Comparison of ENCODE assay signal across 7 mouse cellular contexts in genomic region chr6:88123858-88124261, GRCm38 (mm10). TPM values are rescaled to one million over a fixed set of nuclear protein-coding genes. Genes with fewer than 3 reads are reported as not detected.
DNase-seq lines count a peak whose midpoint lies in the region; ATAC-seq and TF ChIP-seq lines count a peak whose summit lies in the region.

No protein-coding gene starts in this region.

- H3K4me3 ChIP-seq in bone marrow, adult 2 months (replicated peaks; ENCODE audit: control insufficient read depth, low read depth, low read length): no peak overlapping the region
- no peak overlapping the region for H3K4me3 ChIP-seq in intestine, embryonic 15.5 days (replicated peaks)
- H3K4me3 ChIP-seq in limb, embryonic 15.5 days: peak overlapping the region; percentile 8; the same call in 1 of the 2 replicates
- no peak overlapping the region for H3K4me3 ChIP-seq in midbrain, embryonic 14.5 days (replicated peaks; ENCODE audit: low read depth, low read length)

- no peak for TF ChIP-seq POLR2A in bone marrow, adult 2 months (IDR thresholded peaks at IDR 0.05; ENCODE audit: borderline replicate concordance, control insufficient read depth, low read depth, low read length)

- no peaks in the 10 kb centered on the region for H3K36me3 ChIP-seq in intestine, embryonic 15.5 days
- no peaks in the 10 kb centered on the region for H3K36me3 ChIP-seq in limb, embryonic 15.5 days
- no peaks in the 10 kb centered on the region for H3K36me3 ChIP-seq in midbrain, embryonic 14.5 days (ENCODE audit: control insufficient read depth, insufficient read depth, low read length)

- peak overlapping the region; percentile 51; the same call in 1 of the 2 replicates for H3K27ac ChIP-seq in bone marrow, adult 2 months (ENCODE audit: control insufficient read depth, insufficient read depth, low read depth, low read length, poor library complexity)
- H3K27ac ChIP-seq in intestine, embryonic 15.5 days: no peak overlapping the region
- 0 out of 2 replicates have a peak overlapping the region, but pooled peaks have one; percentile 22 for H3K27ac ChIP-seq in limb, embryonic 15.5 days
- H3K27ac ChIP-seq in midbrain, embryonic 14.5 days (replicated peaks; ENCODE audit: low read depth, low read length): no peak overlapping the region

- H3K27me3 ChIP-seq in intestine, embryonic 15.5 days (replicated peaks): no peaks in the 10 kb centered on the region
- H3K27me3 ChIP-seq in limb, embryonic 15.5 days: no peaks in the 10 kb centered on the region
- H3K27me3 ChIP-seq in midbrain, embryonic 14.5 days (ENCODE audit: control insufficient read depth, insufficient read depth, low read length): no peaks in the 10 kb centered on the region

- TF ChIP-seq CTCF in bone marrow, adult 2 months (IDR thresholded peaks at IDR 0.05; ENCODE audit: control insufficient read depth, insufficient read depth, low read length): peak; percentile 51; the same call in 1 of the 2 replicates

- H3K9ac ChIP-seq in intestine, embryonic 15.5 days: no peak overlapping the region
- no peak overlapping the region for H3K9ac ChIP-seq in limb, embryonic 15.5 days
- H3K9ac ChIP-seq in midbrain, embryonic 14.5 days (replicated peaks; ENCODE audit: low read length): no peak overlapping the region

- WGBS in bone marrow, adult 2 months: 5% methylated on average over 9 of the region's 9 CpGs
- WGBS in intestine, embryonic 15.5 days: 3% methylated on average over 9 of the region's 9 CpGs
- WGBS in limb, embryonic 15.5 days: 2% methylated on average over 9 of the region's 9 CpGs
- 2% methylated on average over 9 of the region's 9 CpGs for WGBS in midbrain, embryonic 14.5 days

- no peaks in the 10 kb centered on the region for H3K9me3 ChIP-seq in intestine, embryonic 15.5 days
- no peaks in the 10 kb centered on the region for H3K9me3 ChIP-seq in limb, embryonic 15.5 days
- H3K9me3 ChIP-seq in midbrain, embryonic 14.5 days (ENCODE audit: control insufficient read depth, low read length): no peaks in the 10 kb centered on the region

- ATAC-seq in intestine, embryonic 15.5 days: peak; percentile 97
- peak; percentile 74 for ATAC-seq in limb, embryonic 15.5 days (ENCODE audit: insufficient number of reproducible peaks, low FRiP score, low TSS enrichment, low read depth)
- ATAC-seq in midbrain, embryonic 14.5 days (ENCODE audit: low FRiP score, low TSS enrichment): peak; percentile 60; the same call in 1 of the 2 replicates

- H3K4me2 ChIP-seq in intestine, embryonic 15.5 days (replicated peaks): peak overlapping the region; percentile 47
- peak overlapping the region; percentile 36 for H3K4me2 ChIP-seq in limb, embryonic 15.5 days
- peak overlapping the region; percentile 35 for H3K4me2 ChIP-seq in midbrain, embryonic 14.5 days (ENCODE audit: low read length)

- H3K4me1 ChIP-seq in bone marrow, adult 2 months (ENCODE audit: control insufficient read depth, insufficient read depth, low read length): peaks cover 3% of the 10 kb centered on the region
- peaks cover 12% of the 10 kb centered on the region; the same call in 1 of the 2 replicates for H3K4me1 ChIP-seq in intestine, embryonic 15.5 days (replicated peaks)
- H3K4me1 ChIP-seq in limb, embryonic 15.5 days: peaks cover 17% of the 10 kb centered on the region
- H3K4me1 ChIP-seq in midbrain, embryonic 14.5 days (ENCODE audit: control insufficient read depth, insufficient read depth, low read length): no peaks in the 10 kb centered on the region

- peak; percentile 86 for DNase-seq in MN1 (ENCODE audit: low spot score)
- DNase-seq in frontal cortex, postnatal 36 days (ENCODE audit: low spot score in 2 of 2): peak; percentile 35 to 47
- peak; percentile 80 for DNase-seq in midbrain, embryonic 14.5 days
- peak; percentile 72 to 75 for DNase-seq in urinary bladder, postnatal 4 days (ENCODE audit: low spot score in 2 of 2)

RNA-seq across cellular contexts. Expression of gene Rpn1, which starts 39.6 kb away (rescaled TPM):
- polyA plus RNA-seq in bone marrow, adult 2 months (2011; ENCODE audit: insufficient read depth, insufficient read length, low replicate concordance, missing spikeins): 32.1 and 38.7 TPM in 2 replicates
- polyA plus RNA-seq in intestine, embryonic 15.5 days (2015; fragmentation: Nextera tagmentation; extraction: Ambion mirVana): 423 and 425 TPM in 2 replicates
- polyA plus RNA-seq in limb, embryonic 15.5 days (2015; fragmentation: Nextera tagmentation; extraction: Ambion mirVana): 424 and 437 TPM in 2 replicates
- polyA plus RNA-seq in midbrain, embryonic 14.5 days (2014; fragmentation: Nextera tagmentation; extraction: Ambion mirVana): 251 and 290 TPM in 2 replicates

Comparison
In these comparisons a context has a peak if more than half of its experiments do, and no peak if none do; other contexts are left out.
1. H3K27ac ChIP-seq: peak in bone marrow, adult 2 months (single experiment) and limb, embryonic 15.5 days (single experiment); none in intestine, embryonic 15.5 days (single experiment) and midbrain, embryonic 14.5 days (single experiment).
2. Peak in every context shown above with its lines, with median percentiles within 50 percentile points of each other: DNase-seq, ATAC-seq and H3K4me2 ChIP-seq.